Mouse (Mus musculus) heart, postnatal 0 days (tissue): Measurements from ENCODE around the gene Rab9. TPM values are rescaled to one million over a fixed set of nuclear protein-coding genes. Genes with fewer than 3 reads are reported as not detected.
A peak's percentile ranks its signal among the peaks of the same experiment; 100 is the strongest.

Experiments
- ATAC-seq: fragments of 200-750 bp; cut with Nextera tagmentation; 2 replicates; pipeline ENCODE4 v1.8.0; 2017; ENCODE audit warnings: low read depth, moderate number of reproducible peaks, moderate library complexity; ENCODE audit not compliant: insufficient read depth
- DNase-seq: peaks from one replicate; pipeline ENCODE4 v3.0.0-alpha.2; 2016; ENCODE audit warnings: low spot score
- H3K27ac ChIP-seq: fragments of 300-500 bp; sonication (generic); 2 replicates; pipeline ENCODE4 v1.5.1; 2014; ENCODE audit warnings: low read depth, mild to moderate bottlenecking
- H3K27me3 ChIP-seq: fragments of 300-500 bp; sonication (generic); 2 replicates; pipeline ENCODE4 v1.6.1; 2014; ENCODE audit warnings: low read length, mixed read lengths; ENCODE audit not compliant: control insufficient read depth, insufficient read depth
- H3K36me3 ChIP-seq: fragments of 300-500 bp; sonication (generic); replicated peaks from 2 replicates; pipeline ENCODE4 v1.6.1; 2014; ENCODE audit warnings: low read length, mixed read lengths; ENCODE audit not compliant: control insufficient read depth, insufficient read depth
- H3K4me1 ChIP-seq: fragments of 300-500 bp; sonication (generic); 2 replicates; pipeline ENCODE4 v1.6.1; 2014; ENCODE audit warnings: antibody characterized with exemption; ENCODE audit not compliant: control insufficient read depth, insufficient read depth
- H3K4me2 ChIP-seq: fragments of 300-500 bp; sonication (generic); 2 replicates; pipeline ENCODE4 v1.6.1; 2014; ENCODE audit warnings: low read depth, mild to moderate bottlenecking, low read length, moderate library complexity
- H3K4me3 ChIP-seq: fragments of 300-500 bp; sonication (generic); 2 replicates; pipeline ENCODE4 v1.5.1; 2014; ENCODE audit warnings: low read depth, low read length
- H3K9ac ChIP-seq: fragments of 300-500 bp; sonication (generic); replicated peaks from 2 replicates; pipeline ENCODE4 v1.6.1; 2014; ENCODE audit warnings: low read depth, low read length, mixed read lengths
- H3K9me3 ChIP-seq: fragments of 300-500 bp; sonication (generic); replicated peaks from 2 replicates; pipeline ENCODE4 v1.6.1; 2016; ENCODE audit warnings: low read length; ENCODE audit not compliant: control insufficient read depth
- CTCF ChIP-seq: IDR thresholded peaks from 2 replicates; pipeline ENCODE4 v1.5.1; 2016; ENCODE audit warnings: antibody characterized with exemption, control low read depth, low read depth
- EP300 ChIP-seq: IDR thresholded peaks from 2 replicates; pipeline ENCODE4 v1.6.1; 2016; ENCODE audit warnings: antibody characterized with exemption, low read depth
- WGBS: fragments of 180-500 bp; shearing (Covaris S2); extraction: QIAGEN DNeasy Blood & Tissue Kit; methylation state at CpG from one replicate; pipeline ENCODE4 v1.1.7; 2014; 5-methylcytosine and 5-hydroxymethylcytosine counted together
- polyA plus RNA-seq: library from polyadenylated mRNA; unstranded; fragments of >200 nt; fragmentation: Nextera tagmentation; extraction: Ambion mirVana; gene quantifications from 2 replicates; pipeline ENCODE4 v1.2.1, GENCODE M21; 2015
- total RNA-seq: library from RNA; depleted of rRNA; stranded (reverse); fragments of >200 nt; gene quantifications from 2 replicates; pipeline ENCODE4 v1.2.3, GENCODE M21; 2014; ENCODE audit warnings: low replicate concordance

Gene Rab9
- total and polyA plus RNA-seq, 2 experiments from 2014 or later = 17.2 to 37.3 TPM

DNA sequence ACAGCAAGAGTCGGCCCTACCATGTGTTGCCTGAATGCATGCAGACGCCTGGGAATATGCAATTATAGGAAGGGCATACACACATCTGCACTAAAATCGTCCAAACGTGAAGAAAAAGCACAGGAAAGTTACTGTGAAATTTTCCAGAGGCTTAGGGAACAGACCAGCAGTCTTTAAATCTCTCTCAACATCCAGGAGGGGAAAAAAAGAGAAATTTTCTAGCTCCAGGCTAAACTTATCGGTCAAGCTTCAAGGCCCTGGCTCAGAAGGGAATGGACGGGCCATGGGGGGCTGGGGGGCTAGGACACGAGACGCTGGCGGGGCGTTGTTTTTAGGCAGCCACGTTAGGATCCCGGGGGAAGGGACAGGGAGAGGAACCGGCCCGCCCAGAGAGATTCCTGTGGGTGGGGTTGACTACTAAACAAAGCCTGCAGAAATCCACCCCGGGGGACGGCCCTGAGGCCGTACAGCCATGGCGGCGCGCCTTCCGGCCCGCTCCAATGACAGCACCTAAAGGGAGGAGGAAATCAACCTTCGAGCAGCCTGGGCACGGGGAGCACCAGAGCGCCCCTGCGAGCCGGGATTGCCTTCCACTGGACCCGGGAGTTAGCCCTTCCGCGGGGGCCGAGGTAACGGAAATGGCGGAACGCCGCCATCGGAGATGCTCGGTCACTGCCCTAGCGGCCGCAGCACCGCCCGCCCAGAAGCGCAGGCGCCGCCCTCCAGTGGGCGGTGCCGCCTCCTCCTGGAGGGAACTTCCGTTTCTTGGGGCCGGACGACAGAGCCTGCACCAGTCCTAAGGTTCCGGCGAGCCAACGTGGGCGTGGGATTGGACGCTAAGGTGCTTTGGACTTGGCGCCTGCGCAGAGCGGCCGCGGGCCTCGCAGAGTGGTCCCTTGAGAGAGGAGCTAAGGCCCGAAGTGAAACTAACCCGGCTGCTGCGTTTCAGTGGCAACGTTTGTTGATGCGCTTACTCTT is 30.4 kb upstream of the Rab9 start:
- peak overlapping the region; percentile 99 for H3K27ac ChIP-seq
- H3K4me2 ChIP-seq = peak overlapping the region; percentile 62
- DNase-seq (peak; percentile 88), ATAC-seq (peak; percentile 98)
- 18% methylated on average over 63 of the region's 65 CpGs for WGBS
- no peak; the same call in 1 of the 2 replicates for TF ChIP-seq EP300
- peak overlapping the region; percentile 59 for H3K4me3 ChIP-seq
- no peaks in the 10 kb centered on the region for H3K27me3 ChIP-seq
- H3K9me3 ChIP-seq = no peaks in the 10 kb centered on the region
- H3K9ac ChIP-seq = peak overlapping the region; percentile 81
- H3K36me3 ChIP-seq = no peaks in the 10 kb centered on the region
- H3K4me1 ChIP-seq = no peaks in the 10 kb centered on the region

DNA sequence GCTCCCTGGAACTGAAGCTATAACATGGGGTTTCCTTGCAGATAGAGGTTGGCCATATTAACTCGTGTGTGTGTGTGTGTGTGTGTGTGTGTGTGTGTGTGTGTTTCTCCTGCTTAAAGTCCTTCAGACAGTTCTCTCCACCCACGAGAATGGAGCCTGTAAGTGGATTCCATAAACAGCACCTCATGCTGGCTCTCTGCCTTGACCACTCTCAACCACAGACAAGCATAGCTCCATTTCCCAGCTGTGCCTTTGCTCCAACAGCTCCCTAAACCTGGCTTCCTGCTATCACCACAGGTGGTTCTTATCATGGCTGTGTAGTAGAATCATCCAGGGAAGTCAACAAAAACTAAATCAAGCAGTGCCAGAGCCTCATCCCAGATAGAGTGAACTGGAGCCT is 24.8 kb upstream of the Rab9 start:
- Histone ChIP-seq H3K9me3 (no peaks in the 10 kb centered on the region), H3K4me2 (no peak overlapping the region), H3K27ac (no peak overlapping the region), H3K4me1 (no peaks in the 10 kb centered on the region), H3K36me3 (no peaks in the 10 kb centered on the region; the same call in 1 of the 2 replicates), H3K27me3 (no peaks in the 10 kb centered on the region), H3K9ac (no peak overlapping the region), H3K4me3 (no peak overlapping the region)
- DNase-seq (no peak), ATAC-seq (no peak)
- TF ChIP-seq CTCF (no peak), EP300 (no peak)
- WGBS = 25% methylated on average over 2 of the region's 2 CpGs

DNA sequence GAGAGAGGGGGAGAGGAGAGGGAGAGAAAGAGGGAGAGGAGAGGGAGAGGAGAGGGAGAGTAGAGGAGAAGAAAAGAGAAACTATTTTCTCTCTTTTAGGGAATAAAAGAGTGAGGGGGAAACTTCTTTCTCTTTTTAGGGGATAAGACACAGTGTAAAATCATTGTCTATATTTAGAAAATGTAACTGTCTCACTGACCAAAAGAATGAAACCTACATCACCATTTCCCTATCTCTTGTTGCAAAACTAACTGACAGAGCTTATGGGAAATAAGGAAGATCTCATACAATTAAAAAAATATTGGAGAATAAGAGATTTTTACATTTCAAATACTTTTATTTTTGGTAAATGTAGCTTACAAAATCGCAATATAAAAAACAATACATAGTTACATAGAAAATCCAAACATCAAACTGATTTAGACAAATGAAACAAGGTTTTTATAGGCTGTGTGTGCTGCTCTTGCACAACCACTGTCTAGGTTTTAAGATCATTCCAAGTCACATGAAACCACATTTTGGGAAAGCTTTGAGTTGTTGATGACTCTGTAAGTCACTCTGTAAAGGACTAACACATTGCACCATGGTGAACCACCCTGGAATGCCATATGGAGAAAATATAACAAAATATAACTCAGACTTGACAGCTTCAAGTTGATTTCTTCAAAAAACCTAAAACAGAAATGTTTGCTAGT is 20.0 kb upstream of the Rab9 start:
- no peaks in the 10 kb centered on the region for H3K9me3 ChIP-seq
- TF ChIP-seq CTCF = no peak
- TF ChIP-seq EP300 = no peak
- no peak overlapping the region for H3K4me2 ChIP-seq
- no peak overlapping the region for H3K9ac ChIP-seq
- no peaks in the 10 kb centered on the region; the same call in 1 of the 2 replicates for H3K36me3 ChIP-seq
- 73% methylated on average over 1 of the region's 1 CpGs for WGBS
- no peak overlapping the region for H3K27ac ChIP-seq
- ATAC-seq = no peak
- no peak overlapping the region for H3K4me3 ChIP-seq
- DNase-seq = no peak
- H3K27me3 ChIP-seq = no peaks in the 10 kb centered on the region
- no peaks in the 10 kb centered on the region for H3K4me1 ChIP-seq

DNA sequence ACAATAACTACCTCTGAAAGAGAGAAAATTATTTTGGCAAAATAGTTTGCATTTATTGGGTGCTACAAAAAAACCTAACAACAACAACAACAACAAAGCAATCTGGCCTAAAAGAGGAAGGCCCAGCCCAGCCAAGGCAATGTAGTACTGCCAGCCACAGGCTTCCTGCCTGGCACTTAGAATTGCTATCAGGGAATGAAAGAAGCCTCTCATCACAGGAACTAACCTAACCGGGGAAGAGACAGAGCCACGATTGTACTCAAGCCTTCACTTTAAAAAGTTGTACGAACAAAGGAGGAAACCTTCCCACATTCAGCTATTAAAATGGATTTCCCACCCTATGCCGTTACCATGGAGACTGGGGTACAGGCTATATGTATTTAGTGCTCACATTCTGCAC is 18.1 kb upstream of the Rab9 start:
- H3K27ac ChIP-seq = no peak overlapping the region
- no peaks in the 10 kb centered on the region; the same call in 1 of the 2 replicates for H3K36me3 ChIP-seq

DNA sequence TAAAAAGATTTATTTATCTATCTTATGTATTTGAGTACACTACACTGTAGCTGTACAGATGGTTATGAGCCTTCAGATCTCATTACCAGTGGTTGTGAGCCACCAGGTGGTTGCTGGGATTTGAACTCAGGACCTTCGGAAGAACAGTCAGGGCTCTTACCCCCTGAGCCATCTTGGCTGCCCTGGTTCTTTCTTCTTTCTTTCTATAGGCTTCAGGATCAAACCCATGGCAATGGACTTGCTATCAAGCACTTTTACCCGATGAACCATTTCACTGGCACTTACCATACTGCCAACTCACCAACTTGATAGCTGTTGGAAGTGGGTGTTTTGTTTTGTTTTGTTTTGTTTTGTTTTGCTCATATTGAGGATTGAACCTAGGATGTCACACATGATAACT is 15.4 kb upstream of the Rab9 start:
- DNase-seq (no peak), ATAC-seq (no peak)
- no peaks in the 10 kb centered on the region for H3K9me3 ChIP-seq
- no peak overlapping the region for H3K4me3 ChIP-seq
- no peaks in the 10 kb centered on the region for H3K4me1 ChIP-seq
- no peak for TF ChIP-seq CTCF
- TF ChIP-seq EP300 = no peak
- no peak overlapping the region for H3K27ac ChIP-seq
- no peaks in the 10 kb centered on the region for H3K27me3 ChIP-seq
- H3K4me2 ChIP-seq = no peak overlapping the region
- no peaks in the 10 kb centered on the region for H3K36me3 ChIP-seq
- WGBS = 69% methylated on average over 2 of the region's 2 CpGs
- no peak overlapping the region for H3K9ac ChIP-seq

More for the DNA sequence above, 18.1 kb upstream of the Rab9 start:
- ATAC-seq = no peak
- Histone ChIP-seq H3K9ac (no peak overlapping the region), H3K9me3 (no peaks in the 10 kb centered on the region), H3K4me1 (no peaks in the 10 kb centered on the region), H3K27me3 (no peaks in the 10 kb centered on the region), H3K4me3 (no peak overlapping the region), H3K4me2 (no peak overlapping the region)
- no peak for DNase-seq
- 46% methylated on average over 4 of the region's 4 CpGs for WGBS
- no peak for TF ChIP-seq EP300
- TF ChIP-seq CTCF = no peak
